Mouse (Mus musculus) limb, embryonic 15.5 days (tissue): ENCODE measurements around the gene Spn. TPM values are rescaled to one million over a fixed set of nuclear protein-coding genes. Genes with fewer than 3 reads are reported as not detected.

Experiments
- ATAC-seq: fragments of 200-750 bp; cut with Nextera tagmentation; 2 replicates; pipeline ENCODE4 v1.8.0; 2017; ENCODE audit warnings: low read depth, moderate TSS enrichment; ENCODE audit not compliant: insufficient number of reproducible peaks, low FRiP score, low TSS enrichment
- H3K27ac ChIP-seq: fragments of 300-500 bp; sonication (generic); 2 replicates; pipeline ENCODE4 v1.5.1; 2015; ENCODE audit warnings: moderate library complexity, mild to moderate bottlenecking, inconsistent platforms
- H3K27me3 ChIP-seq: fragments of 300-500 bp; sonication (generic); 2 replicates; pipeline ENCODE4 v1.6.1; 2015; ENCODE audit warnings: inconsistent platforms
- H3K36me3 ChIP-seq: fragments of 300-500 bp; sonication (generic); 2 replicates; pipeline ENCODE4 v1.6.1; 2015; ENCODE audit warnings: inconsistent platforms
- H3K4me1 ChIP-seq: fragments of 300-500 bp; sonication (generic); 2 replicates; pipeline ENCODE4 v1.6.1; 2015; ENCODE audit warnings: inconsistent platforms
- H3K4me2 ChIP-seq: fragments of 300-500 bp; sonication (generic); 2 replicates; pipeline ENCODE4 v1.6.1; 2015; ENCODE audit warnings: mild to moderate bottlenecking, inconsistent platforms
- H3K4me3 ChIP-seq: fragments of 300-500 bp; sonication (generic); 2 replicates; pipeline ENCODE4 v1.5.1; 2015; ENCODE audit warnings: mild to moderate bottlenecking, inconsistent platforms
- H3K9ac ChIP-seq: fragments of 300-500 bp; sonication (generic); 2 replicates; pipeline ENCODE4 v1.6.1; 2015; ENCODE audit warnings: inconsistent platforms
- H3K9me3 ChIP-seq: fragments of 300-500 bp; sonication (generic); 2 replicates; pipeline ENCODE4 v1.6.1; 2016; ENCODE audit warnings: inconsistent platforms
- WGBS: fragments of 180-500 bp; shearing (Covaris S2); methylation state at CpG from one replicate; pipeline ENCODE4 v1.1.7; 2015; 5-methylcytosine and 5-hydroxymethylcytosine counted together
- polyA plus RNA-seq: library from polyadenylated mRNA; unstranded; fragments of >200 nt; fragmentation: Nextera tagmentation; extraction: Ambion mirVana; gene quantifications from 2 replicates; pipeline ENCODE4 v1.2.1, GENCODE M21; 2015

Spn gene
- polyA plus RNA-seq, 1 experiment from 2014 or later = 0.81 TPM

DNA sequence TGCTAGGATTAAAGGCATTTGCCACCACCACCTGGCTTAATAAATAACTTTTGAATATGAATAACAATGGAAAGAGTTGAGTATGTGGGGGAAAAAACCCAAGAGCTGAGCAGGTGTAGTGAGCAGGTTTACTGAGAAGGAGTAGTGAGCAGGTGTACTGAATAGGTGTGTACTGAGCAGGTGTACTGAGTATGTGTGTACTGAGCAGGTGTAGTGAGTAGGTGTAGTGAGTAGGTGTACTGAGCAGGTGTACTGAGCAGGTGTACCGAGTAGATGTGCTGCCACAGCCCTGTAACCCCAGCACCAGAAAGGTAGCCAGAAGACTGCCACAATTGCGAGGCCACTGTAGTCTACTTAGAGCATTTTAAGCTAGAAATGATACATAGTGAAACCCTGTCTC lies 52.8 kb downstream of the Spn start:
- WGBS = 75% methylated on average over 2 of the region's 2 CpGs
- no peak for ATAC-seq
- Histone ChIP-seq H3K27ac (no peak overlapping the region), H3K4me2 (no peak overlapping the region), H3K9ac (no peak overlapping the region), H3K36me3 (no peaks in the 10 kb centered on the region), H3K9me3 (no peaks in the 10 kb centered on the region), H3K27me3 (no peaks in the 10 kb centered on the region), H3K4me3 (no peak overlapping the region), H3K4me1 (peaks cover 5% of the 10 kb centered on the region)

DNA sequence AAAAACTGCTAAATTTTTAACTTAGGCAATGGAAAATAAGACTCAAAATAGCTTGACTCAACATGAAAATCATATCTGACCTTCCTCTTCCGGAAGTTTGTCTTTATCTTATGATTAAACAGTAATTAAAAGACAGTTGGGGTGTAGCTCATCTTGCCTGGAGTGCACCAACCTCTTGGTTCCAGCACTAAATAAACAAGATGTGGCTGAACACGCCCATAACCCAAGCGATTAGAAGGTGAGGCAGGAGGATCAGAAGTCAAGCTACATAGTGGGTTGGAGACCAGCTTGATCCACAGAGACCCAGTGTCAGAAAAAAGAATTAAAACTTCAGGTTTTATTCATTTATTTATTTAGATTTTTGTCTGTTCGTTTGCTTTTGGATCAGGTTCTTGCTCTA lies 53.9 kb downstream of the Spn start:
- no peak for ATAC-seq

DNA sequence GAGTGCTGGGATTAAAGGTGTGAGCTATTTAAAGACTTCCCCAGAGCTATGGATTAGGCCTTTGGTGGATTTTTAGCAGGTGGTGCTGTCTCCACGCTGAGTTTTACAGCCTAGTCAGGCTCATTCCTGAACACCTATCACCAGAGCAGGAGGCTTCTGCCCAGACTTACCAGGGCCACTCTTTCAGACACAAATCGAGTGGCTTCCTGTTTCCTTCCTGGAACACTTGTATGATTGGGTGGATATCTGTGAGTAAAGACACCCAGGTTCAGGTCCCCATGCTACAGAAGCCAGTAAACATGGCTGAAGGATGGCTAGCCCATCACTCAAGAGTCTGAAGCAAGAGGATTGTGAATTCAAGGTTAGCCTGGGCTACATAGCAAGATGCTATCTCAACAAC lies 54.6 kb downstream of the Spn start:
- WGBS = 52% methylated on average over 2 of the region's 2 CpGs
- Histone ChIP-seq H3K27me3 (no peaks in the 10 kb centered on the region), H3K4me2 (no peak overlapping the region), H3K36me3 (no peaks in the 10 kb centered on the region), H3K9me3 (no peaks in the 10 kb centered on the region), H3K27ac (no peak overlapping the region), H3K4me3 (no peak overlapping the region), H3K4me1 (no peaks in the 10 kb centered on the region), H3K9ac (no peak overlapping the region)
- ATAC-seq = no peak

More for the DNA sequence above, 53.9 kb downstream of the Spn start:
- 85% methylated on average over 4 of the region's 4 CpGs for WGBS
- no peak overlapping the region for H3K4me2 ChIP-seq
- no peaks in the 10 kb centered on the region for H3K9me3 ChIP-seq
- no peak overlapping the region for H3K9ac ChIP-seq
- H3K27ac ChIP-seq = no peak overlapping the region
- no peaks in the 10 kb centered on the region for H3K36me3 ChIP-seq
- H3K4me3 ChIP-seq = no peak overlapping the region
- H3K4me1 ChIP-seq = peaks cover under 1% of the 10 kb centered on the region; the same call in 1 of the 2 replicates
- no peaks in the 10 kb centered on the region for H3K27me3 ChIP-seq

DNA sequence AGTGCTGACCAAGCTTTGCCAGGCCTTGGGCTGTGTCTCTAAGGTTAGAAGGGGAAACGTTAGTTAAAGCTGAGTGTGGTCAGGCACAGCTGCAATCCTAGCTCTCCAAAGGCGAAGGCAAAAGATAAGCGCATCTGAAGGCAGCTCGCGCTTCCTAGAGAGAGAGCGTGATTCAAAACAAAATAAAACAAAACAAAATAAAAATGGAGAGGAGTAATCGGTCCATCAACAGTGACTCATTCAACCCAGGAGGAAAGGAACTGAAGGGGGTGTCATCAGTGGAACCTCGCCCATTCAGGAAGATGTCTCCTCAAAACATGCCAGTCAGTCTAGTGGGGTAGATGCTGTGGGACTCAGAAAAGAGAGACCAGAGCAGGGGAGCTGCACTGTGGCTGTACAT lies 55.4 kb downstream of the Spn start:
- Histone ChIP-seq H3K36me3 (no peaks in the 10 kb centered on the region), H3K4me3 (no peak overlapping the region), H3K4me2 (no peak overlapping the region), H3K4me1 (no peaks in the 10 kb centered on the region), H3K27ac (no peak overlapping the region), H3K9ac (no peak overlapping the region), H3K9me3 (no peaks in the 10 kb centered on the region), H3K27me3 (no peaks in the 10 kb centered on the region)
- WGBS = 85% methylated on average over 8 of the region's 8 CpGs
- no peak for ATAC-seq

Other genes with a start within 250 kb of the Spn start
- gene Tmem219, start 214.9 kb downstream of the Spn start, polyA plus RNA-seq = 31.3 and 35.1 TPM in 2 replicates
- 13.5 and 15.3 TPM in 2 replicates for gene Kctd13, start 208.9 kb downstream of the Spn start, polyA plus RNA-seq
- 0.10 TPM in 1 of 2 replicates, not detected in the other for gene Asphd1, start 188.2 kb downstream of the Spn start, polyA plus RNA-seq
- gene Sez6l2, start 187.3 kb downstream of the Spn start, polyA plus RNA-seq = 0.46 and 0.50 TPM in 2 replicates
- 105 and 119 TPM in 2 replicates for gene Cdipt, start 161.9 kb downstream of the Spn start, polyA plus RNA-seq
- gene Cdiptos, start 161.7 kb downstream of the Spn start, polyA plus RNA-seq = 1.5 and 1.6 TPM in 2 replicates
- 13.1 and 17.0 TPM in 2 replicates for gene Mvp, start 123.2 kb downstream of the Spn start, polyA plus RNA-seq
- 0.63 and 1.8 TPM in 2 replicates for gene Pagr1b, start 121.3 kb downstream of the Spn start, polyA plus RNA-seq
- gene Pagr1a, start 120.5 kb downstream of the Spn start, polyA plus RNA-seq = 46.7 and 85.6 TPM in 2 replicates
- gene Gm42742, start 116.7 kb downstream of the Spn start, polyA plus RNA-seq = 28.9 and 58.2 TPM in 2 replicates
- 16.5 and 17.5 TPM in 2 replicates for gene Prrt2, start 116.6 kb downstream of the Spn start, polyA plus RNA-seq
- gene Maz, start 110.8 kb downstream of the Spn start, polyA plus RNA-seq = 49.8 and 54.8 TPM in 2 replicates
- gene Kif22, start 95.4 kb downstream of the Spn start, polyA plus RNA-seq = 90.7 and 96.9 TPM in 2 replicates
- gene Zg16, start 50.5 kb downstream of the Spn start, polyA plus RNA-seq = not detected in 2 replicates
- 5.3 and 6.1 TPM in 2 replicates for gene AI467606, start 46.5 kb downstream of the Spn start, polyA plus RNA-seq
- gene Qprt, start 15.6 kb downstream of the Spn start, polyA plus RNA-seq = 4.1 and 6.3 TPM in 2 replicates
- gene Cd2bp2, start 58.2 kb upstream of the Spn start, polyA plus RNA-seq = 53.6 and 55.1 TPM in 2 replicates
- 24.6 and 25.5 TPM in 2 replicates for gene Tbc1d10b, start 70.6 kb upstream of the Spn start, polyA plus RNA-seq
- 422 and 1,232 TPM in 2 replicates for gene Mylpf, start 71.1 kb upstream of the Spn start, polyA plus RNA-seq
- 37.3 and 38.4 TPM in 2 replicates for gene Zfp553, start 95.2 kb upstream of the Spn start, polyA plus RNA-seq
- gene Sept1, start 95.3 kb upstream of the Spn start, polyA plus RNA-seq = 19.6 and 22.7 TPM in 2 replicates
- gene Zfp771, start 106.5 kb upstream of the Spn start, polyA plus RNA-seq = 69.7 and 71.7 TPM in 2 replicates
- gene Dctpp1, start 122.9 kb upstream of the Spn start, polyA plus RNA-seq = 127 and 138 TPM in 2 replicates
- 56.7 and 59.1 TPM in 2 replicates for gene Sephs2, start 136.2 kb upstream of the Spn start, polyA plus RNA-seq
- gene Itgal, start 158.4 kb upstream of the Spn start, polyA plus RNA-seq = 1.2 and 1.3 TPM in 2 replicates
- 14.3 and 16.4 TPM in 2 replicates for gene Zfp768, start 207.8 kb upstream of the Spn start, polyA plus RNA-seq
- 9.4 and 10.1 TPM in 2 replicates for gene Zfp747, start 238.2 kb upstream of the Spn start, polyA plus RNA-seq
- 5.6 and 6.5 TPM in 2 replicates for gene 9130019O22Rik, start 249.3 kb upstream of the Spn start, polyA plus RNA-seq